Mouse (Mus musculus) embryonic fibroblast, embryonic 13.5 days (primary cell): ENCODE results near the gene Gm20388.

Experiments used
- CTCF ChIP-seq: IDR thresholded peaks from 2 replicates; pipeline ENCODE4 v1.5.1; 2011; ENCODE audit warnings: mild to moderate bottlenecking, control low read depth, low read length, moderate library complexity, borderline replicate concordance; ENCODE audit not compliant: insufficient read depth
- POLR2A ChIP-seq: IDR thresholded peaks from 2 replicates; pipeline ENCODE4 v1.6.1; 2011; ENCODE audit warnings: low read depth, mild to moderate bottlenecking, control low read depth, low read length, moderate library complexity

- TF ChIP-seq CTCF (no peak), POLR2A (no peak)
These were observed 1265.7 kb downstream of the Gm20388 start for GRCm38 (mm10) chr8:121176291-121176690.
